Mouse (Mus musculus) small intestine, adult 2 months (tissue): Measurements from ENCODE around the gene Rph3al. TPM values are rescaled to one million over a fixed set of nuclear protein-coding genes. Genes with fewer than 3 reads are reported as not detected.

Source experiments
- H3K27ac ChIP-seq: fragments of 200-500 bp; 2 replicates; pipeline ENCODE4 v1.5.1; 2012; ENCODE audit warnings: low read depth, low read length, control low read depth, inconsistent platforms; ENCODE audit not compliant: insufficient read depth
- H3K27me3 ChIP-seq: fragments of 200-500 bp; 2 replicates; pipeline ENCODE4 v1.6.1; 2012; ENCODE audit warnings: mild to moderate bottlenecking, moderate library complexity, low read length, inconsistent platforms; ENCODE audit not compliant: control insufficient read depth, insufficient read depth
- H3K36me3 ChIP-seq: fragments of 200-500 bp; 2 replicates; pipeline ENCODE4 v1.6.1; 2012; ENCODE audit warnings: mild to moderate bottlenecking, low read length, control low read depth, inconsistent platforms; ENCODE audit not compliant: control insufficient read depth, insufficient read depth
- H3K4me1 ChIP-seq: fragments of 200-500 bp; 2 replicates; pipeline ENCODE4 v1.6.1; 2012; ENCODE audit warnings: low read length, inconsistent platforms, mixed read lengths; ENCODE audit not compliant: control insufficient read depth, insufficient read depth, insufficient read length
- H3K4me3 ChIP-seq: fragments of 200-500 bp; 2 replicates; pipeline ENCODE4 v1.5.1; 2012; ENCODE audit warnings: low read depth, mild to moderate bottlenecking, control low read depth, inconsistent platforms, low read length, moderate library complexity
- CTCF ChIP-seq: fragments of 200-500 bp; IDR thresholded peaks from 2 replicates; pipeline ENCODE4 v1.5.1; 2012; ENCODE audit warnings: low read depth, mild to moderate bottlenecking, control low read depth, inconsistent platforms, low read length, moderate library complexity, mixed read lengths; ENCODE audit not compliant: insufficient replicate concordance, insufficient read length; ENCODE audit errors: extremely low read depth
- POLR2A ChIP-seq: fragments of 200-500 bp; IDR thresholded peaks from 2 replicates; pipeline ENCODE4 v1.6.1; 2012; ENCODE audit warnings: low read depth, mild to moderate bottlenecking, control low read depth, inconsistent platforms, low read length, moderate library complexity
- WGBS: fragments of 180-500 bp; shearing (Covaris S2); methylation state at CpG from one replicate; pipeline ENCODE4 v1.1.7; 2018; 5-methylcytosine and 5-hydroxymethylcytosine counted together
- polyA plus RNA-seq: library from polyadenylated mRNA; depleted of rRNA; stranded (reverse); fragments of >200 nt; gene quantifications from 2 replicates; pipeline ENCODE4 v1.2.3, GENCODE M21; 2012; rRNA removed

Rph3al gene
- polyA plus RNA-seq, 1 experiment: 12.6 TPM

- 14% methylated on average over 6 of the region's 6 CpGs for WGBS
These were observed 156.3 kb downstream of the Rph3al start for GRCm38 (mm10) chr11:75781919-75782318.

More at GRCm38 (mm10) chr11:75781919-75782318, 156.3 kb downstream of the Rph3al start:
- Histone ChIP-seq H3K36me3 (no peaks in the 10 kb centered on the region), H3K4me1 (no peaks in the 10 kb centered on the region), H3K4me3 (no peak overlapping the region), H3K27me3 (no peaks in the 10 kb centered on the region), H3K27ac (no peak overlapping the region)
- peak; percentile 71; the same call in 1 of the 2 replicates for TF ChIP-seq CTCF
- TF ChIP-seq POLR2A: no peak

Other genes starting within 250 kb of the Rph3al start
- 18.8 and 46.8 TPM in 2 replicates for gene Ywhae, start 205.6 kb downstream of the Rph3al start, polyA plus RNA-seq
- 0.23 and 0.27 TPM in 2 replicates for gene Doc2b, start 142.4 kb downstream of the Rph3al start, polyA plus RNA-seq
- gene 1700016K19Rik, start 61.5 kb upstream of the Rph3al start, polyA plus RNA-seq: 0.18 and 0.39 TPM in 2 replicates
- gene Rflnb, start 89.4 kb upstream of the Rph3al start, polyA plus RNA-seq: 21.3 and 21.5 TPM in 2 replicates
- gene Vps53, start 241.2 kb upstream of the Rph3al start, polyA plus RNA-seq: 9.3 and 23.1 TPM in 2 replicates
- gene Fam57a, start 241.2 kb upstream of the Rph3al start, polyA plus RNA-seq: 8.9 and 13.6 TPM in 2 replicates